Mouse (Mus musculus) liver, embryonic 16.5 days (tissue): ENCODE measurements around the gene G3bp2. TPM values are rescaled to one million over a fixed set of nuclear protein-coding genes. Genes with fewer than 3 reads are reported as not detected.
"Not testable (repeated sequence)": the region's sequence is repeated elsewhere in the genome, so short reads cannot be mapped to it uniquely, and the experiment has no call there.

ENCODE experiments used
- ATAC-seq: fragments of 200-750 bp; cut with Nextera tagmentation; 2 replicates; pipeline ENCODE4 v1.8.0; 2017; ENCODE audit warnings: low read depth, mild to moderate bottlenecking, moderate number of reproducible peaks, moderate library complexity
- H3K27ac ChIP-seq: fragments of 300-500 bp; sonication (generic); 2 replicates; pipeline ENCODE4 v1.5.1; 2014; ENCODE audit warnings: mild to moderate bottlenecking, low read length
- H3K27me3 ChIP-seq: fragments of 300-500 bp; sonication (generic); 2 replicates; pipeline ENCODE4 v1.6.1; 2014; ENCODE audit warnings: low read depth, low read length, mixed read lengths; ENCODE audit not compliant: control insufficient read depth, insufficient read depth
- H3K36me3 ChIP-seq: fragments of 300-500 bp; sonication (generic); 2 replicates; pipeline ENCODE4 v1.6.1; 2014; ENCODE audit warnings: mild to moderate bottlenecking; ENCODE audit not compliant: control insufficient read depth, insufficient read depth
- H3K4me1 ChIP-seq: fragments of 300-500 bp; sonication (generic); 2 replicates; pipeline ENCODE4 v1.6.1; 2014; ENCODE audit warnings: low read depth, low read length, mixed read lengths; ENCODE audit not compliant: control insufficient read depth
- H3K4me2 ChIP-seq: fragments of 300-500 bp; sonication (generic); 2 replicates; pipeline ENCODE4 v1.6.1; 2014; ENCODE audit warnings: low read depth, low read length, mixed read lengths
- H3K4me3 ChIP-seq: fragments of 300-500 bp; sonication (generic); 2 replicates; pipeline ENCODE4 v1.5.1; 2014; ENCODE audit warnings: low read depth, mild to moderate bottlenecking, low read length
- H3K9ac ChIP-seq: fragments of 300-500 bp; sonication (generic); 2 replicates; pipeline ENCODE4 v1.6.1; 2014; ENCODE audit warnings: low read depth, low read length
- H3K9me3 ChIP-seq: fragments of 300-500 bp; sonication (generic); replicated peaks from 2 replicates; pipeline ENCODE4 v1.6.1; 2016; ENCODE audit warnings: low read length; ENCODE audit not compliant: control insufficient read depth
- WGBS: fragments of 180-500 bp; shearing (Covaris S2); extraction: QIAGEN DNeasy Blood & Tissue Kit; methylation state at CpG from one replicate; pipeline ENCODE4 v1.1.7; 2014; ENCODE audit not compliant: insufficient replicate concordance; 5-methylcytosine and 5-hydroxymethylcytosine counted together
- polyA plus RNA-seq: library from polyadenylated mRNA; unstranded; fragments of >200 nt; fragmentation: Nextera tagmentation; extraction: Ambion mirVana; gene quantifications from 2 replicates; pipeline ENCODE4 v1.2.1, GENCODE M21; 2015

The G3bp2 gene
- polyA plus RNA-seq = 40.0 and 40.4 TPM in 2 replicates

GRCm38 (mm10) chr5:92083417-92084038 lies at the start of gene G3bp2:
Gene G3bp2 (minus strand): TSS chr5:92083719.
- H3K4me1 ChIP-seq = peaks cover 36% of the 10 kb centered on the region
- peak; percentile 97 for ATAC-seq
- H3K4me3 ChIP-seq = peak within 1 kb of the TSS; percentile 93
- H3K4me2 ChIP-seq = peak within 1 kb of the TSS; percentile 93
- peak within 1 kb of the TSS; percentile 80 for H3K27ac ChIP-seq
- no peaks in the 10 kb centered on the region for H3K36me3 ChIP-seq
- under 1% methylated on average over 65 of the region's 65 CpGs for WGBS
- peak within 1 kb of the TSS; percentile 89 for H3K9ac ChIP-seq
- H3K27me3 ChIP-seq = no peaks in the 10 kb centered on the region
- H3K9me3 ChIP-seq = no peaks in the 10 kb centered on the region

- Histone ChIP-seq H3K27ac (peak overlapping the region; percentile 57; the same call in 1 of the 2 replicates), H3K4me2 (peak overlapping the region; percentile 33; the same call in 1 of the 2 replicates), H3K4me1 (peaks cover 37% of the 10 kb centered on the region), H3K4me3 (peak overlapping the region; percentile 43)
- H3K36me3 ChIP-seq, ATAC-seq, H3K27me3 ChIP-seq, H3K9me3 ChIP-seq, H3K9ac ChIP-seq: not testable (repeated sequence)
- 54% methylated on average over 4 of the region's 4 CpGs for WGBS
Observed at GRCm38 (mm10) chr5:92133006-92133405, 49.5 kb upstream of the G3bp2 start.

DNA sequence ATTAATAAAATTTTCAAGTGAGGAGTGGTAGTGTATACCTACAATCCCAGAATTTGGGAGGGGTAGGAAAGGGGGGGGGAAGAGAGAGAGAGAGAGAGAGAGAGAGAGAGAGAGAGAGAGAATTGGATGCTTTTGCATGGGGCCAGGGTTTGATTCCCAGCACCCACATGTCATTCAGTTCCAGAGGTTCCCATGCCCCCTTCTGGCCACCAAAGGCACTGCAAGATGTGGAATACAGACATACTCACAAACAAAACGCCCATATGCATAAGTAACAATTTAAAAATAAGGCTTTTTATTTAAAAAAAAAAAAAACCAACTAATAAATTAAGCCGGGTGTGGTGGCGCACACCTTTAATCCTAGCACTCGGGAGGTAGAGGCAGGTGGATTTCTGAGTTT lies 48.6 kb upstream of the G3bp2 start:
- no peak for ATAC-seq
- H3K4me1 ChIP-seq = peaks cover 44% of the 10 kb centered on the region
- no peaks in the 10 kb centered on the region for H3K27me3 ChIP-seq
- H3K9me3 ChIP-seq = no peaks in the 10 kb centered on the region
- peak overlapping the region; percentile 43 for H3K4me3 ChIP-seq
- peak overlapping the region; percentile 33; the same call in 1 of the 2 replicates for H3K4me2 ChIP-seq
- no peak overlapping the region for H3K27ac ChIP-seq
- H3K9ac ChIP-seq = no peak overlapping the region
- WGBS = 88% methylated on average over 4 of the region's 4 CpGs
- H3K36me3 ChIP-seq = peaks cover 5% of the 10 kb centered on the region

DNA sequence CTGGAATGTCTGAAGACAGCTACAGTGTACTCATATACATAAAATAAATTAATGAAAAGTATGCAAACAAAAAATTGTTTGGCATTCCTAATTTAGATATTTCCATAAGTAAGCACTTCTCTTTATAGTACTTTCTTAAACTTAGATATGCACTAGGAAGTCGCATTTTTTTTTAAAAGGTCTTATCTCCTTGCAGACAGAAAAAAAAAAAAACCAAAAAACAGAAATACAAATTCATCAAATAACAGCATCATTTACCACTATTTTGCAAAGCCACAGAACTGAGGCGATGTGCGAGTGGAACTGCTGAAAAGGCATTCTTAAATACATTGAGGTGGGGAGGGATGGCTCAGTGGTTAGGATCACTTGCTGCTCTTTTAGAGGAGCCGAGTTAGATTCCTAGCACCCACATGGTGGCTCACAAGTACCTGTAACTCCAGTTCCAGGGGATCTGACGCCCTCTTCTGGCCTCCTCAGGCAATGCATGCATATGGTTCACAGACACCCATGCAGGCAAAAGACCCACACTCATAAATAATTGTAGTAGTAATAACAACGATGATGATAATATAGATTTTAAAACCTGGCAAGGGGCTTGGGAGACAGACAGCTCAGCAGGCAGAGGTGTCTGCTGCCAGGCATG lies 46.6 kb upstream of the G3bp2 start:
- 81% methylated on average over 6 of the region's 6 CpGs for WGBS
- H3K27ac ChIP-seq = no peak overlapping the region
- H3K9me3 ChIP-seq = no peaks in the 10 kb centered on the region
- H3K4me3 ChIP-seq = no peak overlapping the region
- peaks cover 46% of the 10 kb centered on the region for H3K4me1 ChIP-seq
- no peaks in the 10 kb centered on the region for H3K27me3 ChIP-seq
- H3K9ac ChIP-seq = no peak overlapping the region
- ATAC-seq = no peak
- peaks cover 5% of the 10 kb centered on the region for H3K36me3 ChIP-seq
- H3K4me2 ChIP-seq = no peak overlapping the region

GRCm38 (mm10) chr5:92129321-92129768 lies 45.8 kb upstream of the G3bp2 start:
- peak overlapping the region; percentile 67 for H3K4me2 ChIP-seq

GRCm38 (mm10) chr5:92128570-92128969 lies 45.1 kb upstream of the G3bp2 start:
- WGBS = 11% methylated on average over 8 of the region's 8 CpGs
- H3K4me3 ChIP-seq = peak overlapping the region; percentile 70
- H3K4me1 ChIP-seq = peaks cover 46% of the 10 kb centered on the region
- peaks cover 5% of the 10 kb centered on the region for H3K36me3 ChIP-seq
- ATAC-seq = peak; percentile 92
- peak overlapping the region; percentile 96 for H3K27ac ChIP-seq
- H3K4me2 ChIP-seq = peak overlapping the region; percentile 67
- peak overlapping the region; percentile 79 for H3K9ac ChIP-seq
- H3K9me3 ChIP-seq = no peaks in the 10 kb centered on the region
- no peaks in the 10 kb centered on the region for H3K27me3 ChIP-seq

More at GRCm38 (mm10) chr5:92129321-92129768, 45.8 kb upstream of the G3bp2 start:
- Histone ChIP-seq H3K36me3 (peaks cover 5% of the 10 kb centered on the region), H3K9ac (peak overlapping the region; percentile 64; the same call in 1 of the 2 replicates), H3K27me3 (no peaks in the 10 kb centered on the region), H3K9me3 (no peaks in the 10 kb centered on the region), H3K4me1 (peaks cover 46% of the 10 kb centered on the region), H3K27ac (peak overlapping the region; percentile 94), H3K4me3 (peak overlapping the region; percentile 70)
- ATAC-seq = no peak
- 67% methylated on average over 1 of the region's 1 CpGs for WGBS

DNA sequence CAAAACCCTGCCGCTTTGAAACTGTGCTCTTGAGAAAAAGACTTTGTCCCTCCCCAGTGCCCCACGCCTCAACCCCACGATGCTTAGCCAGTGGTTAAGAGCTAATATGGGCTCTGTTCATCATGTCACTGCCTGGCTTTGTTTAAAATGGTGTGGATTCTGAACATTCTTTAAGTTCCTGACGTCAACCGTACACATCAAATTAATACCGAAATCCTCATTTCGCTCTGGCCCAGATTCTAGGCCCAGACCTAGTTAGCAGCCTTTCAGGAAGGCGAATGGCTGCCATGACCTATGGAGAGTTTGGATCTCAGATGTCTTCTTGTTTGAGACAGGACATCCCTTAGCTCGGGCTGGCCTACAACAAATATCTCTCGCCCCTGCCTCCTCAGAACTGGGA lies 44.2 kb upstream of the G3bp2 start:
- H3K9ac ChIP-seq = peak overlapping the region; percentile 79

GRCm38 (mm10) chr5:92127141-92127625 lies 43.7 kb upstream of the G3bp2 start:
- Histone ChIP-seq H3K4me2 (peak overlapping the region; percentile 67), H3K4me1 (peaks cover 38% of the 10 kb centered on the region), H3K9ac (peak overlapping the region; percentile 79), H3K9me3 (no peaks in the 10 kb centered on the region), H3K27me3 (no peaks in the 10 kb centered on the region), H3K4me3 (peak overlapping the region; percentile 70), H3K36me3 (peaks cover 5% of the 10 kb centered on the region), H3K27ac (peak overlapping the region; percentile 96)
- WGBS = 20% methylated on average over 9 of the region's 9 CpGs
- ATAC-seq = peak; percentile 84

More for the DNA sequence above, 44.2 kb upstream of the G3bp2 start:
- peak overlapping the region; percentile 96 for H3K27ac ChIP-seq
- peak overlapping the region; percentile 70 for H3K4me3 ChIP-seq
- H3K9me3 ChIP-seq = no peaks in the 10 kb centered on the region
- 82% methylated on average over 10 of the region's 10 CpGs for WGBS
- peak overlapping the region; percentile 67 for H3K4me2 ChIP-seq
- ATAC-seq = no peak
- peaks cover 5% of the 10 kb centered on the region for H3K36me3 ChIP-seq
- no peaks in the 10 kb centered on the region for H3K27me3 ChIP-seq
- H3K4me1 ChIP-seq = peaks cover 38% of the 10 kb centered on the region

GRCm38 (mm10) chr5:92125446-92125845 lies 41.9 kb upstream of the G3bp2 start:
- no peak overlapping the region for H3K27ac ChIP-seq
- H3K36me3 ChIP-seq = no peaks in the 10 kb centered on the region; the same call in 1 of the 2 replicates
- H3K4me3 ChIP-seq = no peak overlapping the region
- no peak overlapping the region for H3K9ac ChIP-seq
- WGBS = 86% methylated on average over 3 of the region's 3 CpGs
- peaks cover 38% of the 10 kb centered on the region for H3K4me1 ChIP-seq
- no peak overlapping the region for H3K4me2 ChIP-seq
- no peaks in the 10 kb centered on the region for H3K27me3 ChIP-seq
- H3K9me3 ChIP-seq = no peaks in the 10 kb centered on the region
- ATAC-seq = no peak
